Comparison of ENCODE assay signal across 24 mouse cellular contexts in the genomic region with DNA sequence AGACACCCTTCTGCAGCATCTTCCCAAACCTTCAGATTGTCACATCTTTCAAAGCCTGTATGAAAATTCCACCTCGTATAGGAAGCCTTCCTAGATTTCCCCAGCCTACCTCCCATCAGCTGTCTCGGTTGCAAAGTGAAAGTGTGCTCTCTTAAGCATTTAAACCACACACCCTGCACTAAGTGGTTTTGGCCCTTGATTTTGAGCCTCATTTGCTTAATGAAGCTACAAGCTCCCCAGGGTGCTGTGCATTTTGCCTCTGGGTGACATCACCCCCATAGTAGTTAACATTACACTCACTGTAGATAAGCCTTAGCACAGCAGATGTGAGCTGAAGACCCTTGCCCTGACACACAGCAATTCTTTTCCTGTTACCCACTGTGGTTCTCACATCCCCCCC. TPM values are rescaled to one million over a fixed set of nuclear protein-coding genes. Genes with fewer than 3 reads are reported as not detected.
"Had no signal": no experiment of that assay in that cellular context is flagged by ENCODE, and none has a peak within 500 bp of the region (broad histone marks: within the 10 kb centered on the region; RNA-seq: fewer than 3 reads in every experiment).

No protein-coding gene starts in this region.

- H3K4me2 ChIP-seq: limb, embryonic 12.5 days; limb, embryonic 15.5 days; lung, embryonic 14.5 days; midbrain, embryonic 13.5 days had no signal

- H3K27me3 ChIP-seq: limb, embryonic 12.5 days; limb, embryonic 15.5 days; midbrain, embryonic 13.5 days had no signal

- H3K4me3 ChIP-seq: limb, embryonic 12.5 days; limb, embryonic 15.5 days; megakaryocyte, embryonic 14.5 days; midbrain, embryonic 10.5 days; midbrain, embryonic 13.5 days had no signal

- H3K9me3 ChIP-seq: limb, embryonic 12.5 days; limb, embryonic 15.5 days; megakaryocyte, embryonic 14.5 days; midbrain, embryonic 10.5 days; midbrain, embryonic 13.5 days had no signal

- ATAC-seq: intestine, embryonic 16.5 days; lung, postnatal 0 days; midbrain, embryonic 13.5 days had no signal

- H3K27ac ChIP-seq: limb, embryonic 12.5 days; limb, embryonic 15.5 days; midbrain, embryonic 10.5 days; midbrain, embryonic 13.5 days; stomach, postnatal 0 days had no signal

- H3K9ac ChIP-seq: limb, embryonic 12.5 days; limb, embryonic 15.5 days; lung, embryonic 14.5 days; midbrain, embryonic 13.5 days had no signal

- DNase-seq: kidney, adult 18-20 months; kidney, adult 9 months; kidney, postnatal 14 days; kidney, postnatal 4 days; left cerebral cortex, postnatal 4 days; lung, embryonic 14.5 days; lung, postnatal 36 days; thymus, adult 2 months; thymus, postnatal 14 days; thymus, postnatal 4 days had no signal

RNA-seq across cellular contexts. Expression of a gene that starts 49.8 kb away (rescaled TPM):
- polyA plus RNA-seq: neural tube, embryonic 11.5 days had no signal

RNA-seq across cellular contexts. Expression of a gene that starts 52.7 kb away (rescaled TPM):
- total RNA-seq: layer of hippocampus, adult 18-20 months; layer of hippocampus, postnatal 14 days; left cerebral cortex, postnatal 14 days; left cerebral cortex, postnatal 4 days; midbrain, postnatal 0 days had no signal
- polyA plus RNA-seq: limb, embryonic 12.5 days; midbrain, embryonic 10.5 days; midbrain, embryonic 13.5 days; midbrain, postnatal 0 days; neural tube, embryonic 11.5 days; neural tube, embryonic 14.5 days had no signal

RNA-seq across cellular contexts. Expression of a gene that starts 58.7 kb away (rescaled TPM):
- polyA plus RNA-seq: midbrain, embryonic 10.5 days had no signal
